Mouse (Mus musculus) cortical plate, adult 2 months (tissue): Measurements from ENCODE around the gene Pcbp3. TPM values are rescaled to one million over a fixed set of nuclear protein-coding genes. Genes with fewer than 3 reads are reported as not detected.

Source experiments
- H3K27ac ChIP-seq: fragments of 200-500 bp; 2 replicates; pipeline ENCODE4 v1.5.1; 2012; ENCODE audit warnings: low read length, control low read depth, inconsistent platforms; ENCODE audit not compliant: insufficient read depth
- H3K4me1 ChIP-seq: fragments of 200-500 bp; 2 replicates; pipeline ENCODE4 v1.6.1; 2011; ENCODE audit warnings: low read length; ENCODE audit not compliant: control insufficient read depth, insufficient read depth
- H3K4me3 ChIP-seq: fragments of 200-500 bp; 2 replicates; pipeline ENCODE4 v1.5.1; 2011; ENCODE audit warnings: mild to moderate bottlenecking, low read length, control low read depth; ENCODE audit not compliant: insufficient read depth
- CTCF ChIP-seq: fragments of 200-500 bp; IDR thresholded peaks from 2 replicates; pipeline ENCODE4 v1.5.1; 2011; ENCODE audit warnings: mild to moderate bottlenecking, control low read depth, low read length; ENCODE audit not compliant: insufficient read depth; ENCODE audit errors: extremely low read depth
- POLR2A ChIP-seq: fragments of 200-500 bp; IDR thresholded peaks from 2 replicates; pipeline ENCODE4 v1.6.1; 2011; ENCODE audit warnings: mild to moderate bottlenecking, low read length, control low read depth; ENCODE audit not compliant: insufficient read depth; ENCODE audit errors: extremely low read depth
- polyA plus RNA-seq: library from polyadenylated mRNA; depleted of rRNA; stranded (reverse); fragments of >200 nt; gene quantifications from 2 replicates; pipeline ENCODE4 v1.2.3, GENCODE M21; 2012; rRNA removed

Gene Pcbp3
- 48.3 and 49.0 TPM in 2 replicates for polyA plus RNA-seq

DNA sequence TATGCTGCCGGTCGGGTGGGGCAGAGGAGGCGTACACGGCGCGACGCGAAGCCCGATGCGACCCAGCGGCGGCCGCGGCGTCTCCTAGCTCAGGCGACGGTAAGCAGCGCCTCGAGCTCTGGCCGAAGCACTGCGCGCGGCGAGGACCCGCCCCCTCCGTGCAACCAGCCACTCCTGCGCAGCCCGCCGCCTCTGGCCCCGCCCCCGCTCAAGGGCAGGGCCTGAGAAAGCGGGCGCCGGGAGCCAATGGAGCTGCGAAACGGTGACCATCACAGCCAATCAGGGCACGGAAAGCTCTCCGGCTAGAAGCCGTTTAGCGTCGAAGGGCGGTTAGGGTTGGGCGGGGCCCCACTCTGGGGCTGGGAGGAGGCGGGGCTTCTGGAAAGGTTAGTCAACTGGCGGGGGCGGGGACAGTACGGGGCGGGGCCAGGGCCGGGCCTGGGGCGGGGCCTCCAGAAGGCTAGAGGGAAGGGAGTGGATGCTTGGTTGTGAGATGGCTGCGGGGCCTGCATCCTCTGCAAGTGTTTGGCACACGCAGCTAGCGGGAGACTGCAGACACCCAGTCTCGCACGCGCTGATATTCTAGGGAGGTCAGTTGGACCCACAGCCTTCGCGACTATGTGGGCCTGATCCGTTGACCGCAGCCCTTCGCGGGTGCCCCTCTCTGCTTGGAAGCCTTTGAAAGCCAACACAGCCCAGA lies at the start of gene Pcbp3:
Gene Pcbp3, minus strand, starts transcription at position 98 of the 700 bp plus-strand sequence.
- TF ChIP-seq POLR2A = peak; percentile 84
- no peak for TF ChIP-seq CTCF

DNA sequence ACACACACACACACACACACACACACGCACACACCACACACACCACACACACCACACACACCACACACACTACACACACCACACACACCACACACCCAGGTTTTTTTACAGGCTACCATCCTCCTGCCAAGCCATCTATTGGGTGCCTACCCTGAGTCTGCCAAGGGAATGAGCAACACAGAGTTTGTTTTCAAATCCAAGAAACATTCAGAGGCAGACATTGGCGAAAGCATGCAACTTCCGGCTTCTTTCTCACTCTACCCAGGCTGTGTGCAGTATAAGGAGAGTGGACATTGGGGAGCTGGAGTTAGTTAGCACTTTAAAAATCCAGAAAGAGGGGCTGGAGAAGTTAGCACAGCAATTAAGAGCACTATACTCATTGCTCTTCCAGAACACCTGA lies 47.0 kb upstream of the Pcbp3 start:
- TF ChIP-seq POLR2A (no peak), CTCF (no peak)
- H3K27ac ChIP-seq = no peak overlapping the region
- H3K4me3 ChIP-seq = no peak overlapping the region
- 0 out of 2 replicates have a peak, but pooled peaks cover 2% of the 10 kb centered on the region for H3K4me1 ChIP-seq

More for the DNA sequence above, at the start of gene Pcbp3:
- H3K27ac ChIP-seq = 0 out of 2 replicates have a peak within 1 kb of the TSS, but pooled peaks have one; percentile 34
- peak within 1 kb of the TSS; percentile 77 for H3K4me3 ChIP-seq
- peaks cover 3% of the 10 kb centered on the region; the same call in 1 of the 2 replicates for H3K4me1 ChIP-seq

DNA sequence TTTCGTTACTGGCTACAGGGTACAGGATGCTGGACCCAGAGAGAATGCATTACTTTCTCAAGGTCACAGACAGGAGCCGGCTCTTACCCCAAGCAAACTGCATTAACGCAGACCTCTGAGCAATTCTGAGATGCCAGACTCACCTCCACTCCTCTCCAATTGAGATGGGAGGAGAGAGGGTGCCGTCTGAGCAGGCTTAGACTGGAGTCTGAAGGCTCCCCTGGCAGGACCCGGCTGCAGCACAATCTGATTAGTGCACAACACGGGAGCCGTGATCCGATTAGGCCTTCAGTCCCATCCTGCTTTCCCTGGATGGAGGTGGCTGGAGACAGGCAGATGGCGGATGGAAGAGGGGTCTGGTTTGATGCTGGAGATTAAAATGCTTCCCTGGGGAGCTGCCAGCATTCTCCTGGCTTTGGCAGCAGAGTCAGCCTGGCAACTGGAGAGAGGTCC lies 46.4 kb upstream of the Pcbp3 start:
- Histone ChIP-seq H3K27ac (no peak overlapping the region), H3K4me3 (no peak overlapping the region), H3K4me1 (0 out of 2 replicates have a peak, but pooled peaks cover 2% of the 10 kb centered on the region)
- TF ChIP-seq POLR2A (no peak), CTCF (no peak)

DNA sequence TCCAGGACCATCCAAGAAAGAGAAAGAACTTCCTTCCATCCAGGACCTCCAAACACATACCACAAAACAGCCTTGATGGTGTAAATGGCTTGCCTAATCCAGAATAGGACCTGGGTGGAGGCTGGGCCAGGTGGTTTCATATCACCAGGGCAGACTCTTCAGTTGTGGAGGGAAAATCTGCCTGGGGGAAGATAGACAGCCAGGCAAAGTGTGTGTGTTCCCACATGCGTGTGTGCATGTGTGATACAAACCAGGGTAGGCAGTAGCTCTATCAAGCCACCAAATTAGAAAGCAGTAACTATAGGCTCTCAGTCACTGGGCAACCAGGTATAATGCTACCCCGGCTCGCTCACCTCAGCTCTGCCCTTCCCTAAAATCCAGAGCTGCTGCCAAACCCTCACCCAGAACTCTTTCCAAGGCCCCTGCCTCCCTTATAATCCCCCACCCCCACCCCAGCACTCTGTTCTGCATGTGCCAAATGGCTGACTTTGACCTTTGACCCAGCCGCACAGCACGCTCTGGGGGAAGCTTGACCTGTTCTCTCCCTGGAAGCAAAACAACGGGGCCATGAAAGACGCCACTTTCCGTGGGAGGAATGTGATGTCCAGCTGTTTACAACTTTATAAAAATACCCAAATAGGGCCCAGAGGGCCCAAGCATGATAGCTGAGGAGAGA lies 45.9 kb upstream of the Pcbp3 start:
- TF ChIP-seq POLR2A (no peak), CTCF (no peak)
- H3K27ac ChIP-seq = no peak overlapping the region

DNA sequence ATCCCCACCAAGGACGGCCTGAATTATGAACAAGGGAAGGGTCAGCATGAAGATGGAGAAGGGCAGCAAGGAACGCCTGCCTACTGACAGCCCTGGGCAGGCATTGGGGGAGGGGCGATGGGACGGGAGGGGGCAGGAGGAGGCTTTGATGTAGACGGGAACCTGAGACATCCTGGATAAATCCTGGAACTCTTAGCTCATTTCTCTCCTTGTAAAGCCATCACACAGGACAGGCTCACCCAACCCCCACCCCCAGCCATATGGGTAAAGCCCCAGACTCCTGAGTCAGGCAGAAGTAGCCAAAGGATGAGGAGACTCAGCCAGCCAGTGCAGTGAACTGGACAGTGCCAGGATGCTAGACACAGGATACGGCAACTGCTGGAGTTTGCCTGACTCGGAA lies 43.2 kb upstream of the Pcbp3 start:
- TF ChIP-seq CTCF = no peak
- H3K4me3 ChIP-seq = no peak overlapping the region
- H3K4me1 ChIP-seq = 0 out of 2 replicates have a peak, but pooled peaks cover 2% of the 10 kb centered on the region
- H3K27ac ChIP-seq = no peak overlapping the region

More for the DNA sequence above, 45.9 kb upstream of the Pcbp3 start:
- Histone ChIP-seq H3K4me1 (0 out of 2 replicates have a peak, but pooled peaks cover 2% of the 10 kb centered on the region), H3K4me3 (no peak overlapping the region)

DNA sequence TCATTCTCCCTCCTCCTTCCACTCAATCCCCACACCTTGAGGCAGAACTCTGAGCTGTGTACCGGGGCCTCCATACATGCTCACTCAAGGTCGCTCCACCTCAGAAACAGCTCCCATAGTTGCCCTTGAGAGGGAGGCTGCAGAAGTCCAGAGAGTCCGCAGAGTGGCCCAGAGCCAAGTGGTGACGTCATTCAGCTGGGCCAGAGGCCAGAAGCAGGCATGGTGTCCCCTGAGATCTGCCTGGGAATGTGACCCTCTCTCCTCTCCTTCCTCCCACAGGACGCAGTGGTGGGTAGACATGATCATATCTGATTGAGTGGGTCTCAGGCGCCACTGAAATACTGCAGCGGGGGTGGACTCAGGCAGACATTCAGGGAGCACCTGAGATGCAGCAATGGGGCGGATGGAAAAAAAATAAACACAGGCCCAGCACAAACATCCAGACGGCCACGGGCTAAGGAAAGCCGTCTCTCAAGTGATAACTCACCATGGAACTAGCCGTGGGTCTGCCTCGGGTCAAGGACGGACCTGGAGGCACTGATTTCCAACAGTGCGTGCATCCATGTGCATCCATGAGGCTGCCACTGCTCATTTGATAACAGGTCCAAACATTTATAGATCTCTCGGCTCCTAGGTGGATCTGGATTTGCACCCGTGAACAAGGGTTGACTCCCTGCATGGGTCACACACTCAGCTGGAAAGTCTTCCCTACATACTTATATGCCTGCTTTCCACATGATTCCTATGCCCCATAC lies 36.2 kb upstream of the Pcbp3 start:
- TF ChIP-seq POLR2A (no peak), CTCF (no peak)

DNA sequence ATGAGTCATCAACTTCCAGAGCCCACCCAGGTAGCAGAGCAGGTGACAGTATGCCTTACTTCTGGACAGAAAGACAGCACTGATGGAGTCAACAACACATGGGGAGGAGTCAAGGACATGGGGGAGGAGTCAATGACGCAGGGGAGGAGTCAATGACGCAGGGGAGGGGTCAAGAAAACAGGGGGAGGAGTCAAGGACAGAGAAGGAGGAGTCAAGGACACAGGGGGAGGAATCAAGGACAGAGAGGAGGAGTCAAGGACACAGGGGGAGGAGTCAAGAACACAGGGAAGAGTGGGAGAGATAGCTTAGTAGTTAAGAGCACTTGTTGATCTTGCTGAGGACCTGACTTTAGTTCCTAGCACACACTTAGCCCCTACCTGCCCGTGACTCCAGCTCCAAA lies 30.8 kb upstream of the Pcbp3 start:
- H3K27ac ChIP-seq = no peak overlapping the region
- no peak for TF ChIP-seq CTCF
- no peak for TF ChIP-seq POLR2A
- no peaks in the 10 kb centered on the region for H3K4me1 ChIP-seq
- H3K4me3 ChIP-seq = no peak overlapping the region

More for the DNA sequence above, 36.2 kb upstream of the Pcbp3 start:
- H3K4me1 ChIP-seq = no peaks in the 10 kb centered on the region
- no peak overlapping the region for H3K27ac ChIP-seq
- H3K4me3 ChIP-seq = no peak overlapping the region

DNA sequence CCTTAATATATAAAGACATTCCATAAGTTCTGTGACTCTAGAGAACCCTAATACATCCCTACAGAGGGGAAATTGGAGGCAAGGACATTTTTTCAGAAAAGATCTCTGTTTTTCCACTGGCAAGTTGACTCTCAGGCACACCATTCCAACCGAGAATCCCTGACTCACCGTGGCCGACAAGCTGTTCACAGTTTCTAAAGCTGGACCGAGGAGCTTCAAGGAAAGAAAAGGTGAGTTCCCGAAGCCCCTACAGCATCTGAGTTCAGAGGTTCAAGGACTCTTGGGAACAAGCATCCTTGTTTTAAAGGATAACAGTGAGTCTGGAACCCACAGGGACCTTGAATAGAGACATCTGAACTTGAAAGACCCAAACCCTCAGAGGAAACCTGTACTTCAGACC lies 26.9 kb upstream of the Pcbp3 start:
- H3K4me3 ChIP-seq = no peak overlapping the region
- TF ChIP-seq CTCF (no peak), POLR2A (no peak)
- no peaks in the 10 kb centered on the region for H3K4me1 ChIP-seq
- H3K27ac ChIP-seq = no peak overlapping the region

DNA sequence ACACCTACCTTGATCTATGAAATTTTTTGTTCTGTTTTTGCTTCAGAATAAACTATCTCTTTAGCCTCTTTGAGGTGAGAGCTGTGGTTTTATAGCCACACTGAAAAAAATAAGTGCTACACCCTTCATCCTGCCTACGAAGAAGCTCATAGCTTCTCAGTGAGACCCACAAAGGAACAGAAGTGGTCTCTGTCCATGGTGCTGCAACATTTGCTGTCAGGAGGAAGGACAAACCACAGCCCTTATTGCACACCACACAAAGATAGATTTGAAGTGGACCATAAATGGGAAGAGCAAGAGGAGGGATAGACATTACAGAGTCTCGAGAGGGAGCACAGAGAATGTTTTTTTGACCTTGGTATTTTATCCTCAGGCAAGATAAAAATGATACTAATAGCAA lies 16.4 kb upstream of the Pcbp3 start:
- no peak overlapping the region for H3K4me3 ChIP-seq
- TF ChIP-seq CTCF (no peak), POLR2A (no peak)
- H3K27ac ChIP-seq = no peak overlapping the region
- no peaks in the 10 kb centered on the region for H3K4me1 ChIP-seq

DNA sequence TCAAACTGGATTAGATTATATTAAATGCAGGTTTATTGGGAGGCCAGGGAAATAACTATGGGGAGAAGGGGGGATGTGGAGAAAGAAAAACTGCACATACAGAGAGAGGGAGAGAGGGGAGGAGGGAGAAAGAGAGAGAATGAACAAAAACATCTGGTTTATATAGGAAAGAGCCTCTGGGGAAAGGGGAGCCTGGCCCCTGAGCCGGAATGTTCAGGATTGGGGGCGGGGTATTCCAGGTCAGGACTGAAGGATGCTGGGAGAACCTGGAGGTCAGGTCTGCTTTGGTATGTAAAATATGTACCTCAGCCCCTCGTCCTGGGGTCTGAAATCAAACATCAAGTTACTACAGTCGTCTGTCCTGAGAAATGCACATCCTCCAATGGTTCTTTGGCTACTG lies 15.0 kb upstream of the Pcbp3 start:
- no peaks in the 10 kb centered on the region for H3K4me1 ChIP-seq
- no peak overlapping the region for H3K4me3 ChIP-seq
- no peak overlapping the region for H3K27ac ChIP-seq
- no peak for TF ChIP-seq CTCF
- no peak for TF ChIP-seq POLR2A
